Mouse (Mus musculus) ES-CJ7 (cell line): ENCODE measurements at regions not wholly inside any gene's neighbourhood (a gene's known extent, or its start where the extent isn't known, plus 50 kb on each side); places are given as distances from the start of the nearest gene placed in this dataset.
"Not testable (repeated sequence)": the region's sequence is repeated elsewhere in the genome, so short reads cannot be mapped to it uniquely, and the experiment has no call there.

Source experiments
- DNase-seq: peaks from one replicate; pipeline ENCODE4 v3.0.0; 2011; ENCODE audit warnings: low read depth, low spot score

DNA sequence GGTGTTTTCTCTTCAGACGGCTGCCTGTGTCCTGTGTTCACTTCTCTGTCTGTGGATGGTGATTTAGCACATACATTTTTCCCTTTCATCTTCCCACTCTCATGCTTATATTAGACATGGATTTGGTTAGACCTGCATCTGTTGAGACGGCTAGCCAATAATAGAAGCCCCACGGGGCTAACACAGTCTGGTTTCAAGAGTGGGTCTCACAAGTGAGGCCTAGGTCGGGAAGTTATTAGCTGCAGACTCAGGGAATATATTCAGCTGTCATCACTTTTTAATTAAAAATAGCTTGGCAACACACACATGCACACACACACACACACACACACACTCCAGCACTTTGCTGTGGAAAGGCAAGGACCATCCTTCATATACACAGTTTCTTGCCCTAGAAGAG is 287.7 kb upstream of the Ubash3b start:
- DNase-seq, result no peak

DNA sequence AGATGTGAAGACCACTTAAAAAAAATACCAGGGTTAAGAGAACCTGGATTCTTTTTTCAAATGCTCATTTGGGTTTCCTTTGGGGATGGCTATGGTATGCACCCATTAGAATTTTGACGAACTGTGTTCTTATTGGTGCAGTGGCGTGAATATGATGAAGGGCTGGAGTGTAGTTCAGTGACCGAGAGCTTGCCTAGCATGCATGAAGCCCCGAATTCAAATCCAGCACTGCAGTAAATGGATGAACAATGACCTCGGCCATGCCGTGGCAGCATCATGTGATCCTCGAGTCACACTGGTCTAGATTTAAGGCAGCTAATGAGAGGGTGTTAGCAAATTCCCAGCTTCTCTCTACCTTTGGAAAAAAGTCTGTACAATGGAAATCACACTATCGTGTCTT is 286.4 kb upstream of the Ubash3b start:
- no peak for DNase-seq

DNA sequence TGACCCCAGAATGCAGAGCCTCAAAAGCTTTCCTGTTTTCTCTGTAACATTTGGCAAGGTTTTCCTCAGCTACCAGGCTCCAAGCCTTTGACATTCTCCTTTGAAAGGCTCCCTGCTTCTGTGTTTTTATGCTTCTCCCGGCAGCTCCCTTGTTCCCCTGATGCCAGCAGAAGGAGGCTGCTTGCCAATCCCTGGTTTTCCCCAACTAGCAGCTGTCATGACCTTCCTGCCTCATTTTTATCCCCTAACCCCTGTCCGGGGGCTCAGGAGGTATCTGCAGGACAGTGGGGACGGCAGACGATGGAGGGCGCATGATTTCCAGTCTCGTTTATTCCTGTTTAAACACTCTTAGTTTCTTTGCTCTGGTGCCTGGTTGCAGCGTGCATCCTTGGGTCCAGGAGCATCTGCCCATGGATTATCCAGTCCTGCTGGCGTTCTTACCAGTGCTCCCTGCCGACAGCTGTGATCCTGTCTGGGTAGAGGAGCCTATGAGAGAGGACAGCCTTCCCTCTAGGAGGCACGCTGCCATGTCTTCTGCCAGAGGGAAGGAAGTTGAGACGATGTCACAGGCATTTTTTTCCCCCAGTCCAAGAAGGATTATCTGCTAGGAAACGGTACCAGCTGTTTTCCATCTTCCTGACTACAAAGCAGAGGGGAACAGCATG is 285.8 kb upstream of the Ubash3b start:
- no peak for DNase-seq

DNA sequence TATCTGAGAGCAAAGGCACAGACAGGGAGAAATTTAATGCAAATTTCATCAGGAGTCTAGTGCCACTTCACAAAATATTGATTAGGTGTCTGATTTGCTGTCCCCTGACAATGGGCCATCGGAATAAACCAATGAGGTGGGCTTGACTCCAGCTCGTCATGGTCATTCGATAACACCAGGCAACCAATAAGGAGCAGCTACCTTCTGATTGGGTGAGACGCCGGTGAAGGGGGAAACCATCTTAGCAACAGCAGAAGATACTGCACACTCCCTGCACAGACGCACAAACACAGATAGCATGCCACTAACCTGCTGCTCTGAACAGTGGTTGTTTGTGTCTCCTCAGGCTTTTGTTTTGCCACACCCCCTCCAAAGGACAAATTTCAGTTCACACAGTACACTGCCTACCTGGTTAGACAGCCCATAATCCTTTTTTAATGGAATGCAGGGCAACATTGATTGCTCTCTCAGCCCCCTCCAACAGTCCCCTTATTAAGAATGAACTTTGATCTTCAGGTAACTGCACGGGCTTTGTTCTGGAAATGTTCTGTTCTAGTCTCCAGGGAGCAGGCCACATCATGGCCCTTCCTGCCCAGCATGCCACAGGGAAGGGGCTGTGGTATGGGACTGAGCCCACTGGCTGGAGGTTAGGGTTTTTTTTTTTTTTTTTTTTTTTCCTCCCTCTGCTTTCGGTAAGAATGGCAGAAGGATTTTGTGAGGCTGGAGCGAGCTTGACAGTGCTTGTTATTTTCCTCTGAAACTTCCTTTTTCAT is 285.1 kb upstream of the Ubash3b start:
- no peak for DNase-seq

DNA sequence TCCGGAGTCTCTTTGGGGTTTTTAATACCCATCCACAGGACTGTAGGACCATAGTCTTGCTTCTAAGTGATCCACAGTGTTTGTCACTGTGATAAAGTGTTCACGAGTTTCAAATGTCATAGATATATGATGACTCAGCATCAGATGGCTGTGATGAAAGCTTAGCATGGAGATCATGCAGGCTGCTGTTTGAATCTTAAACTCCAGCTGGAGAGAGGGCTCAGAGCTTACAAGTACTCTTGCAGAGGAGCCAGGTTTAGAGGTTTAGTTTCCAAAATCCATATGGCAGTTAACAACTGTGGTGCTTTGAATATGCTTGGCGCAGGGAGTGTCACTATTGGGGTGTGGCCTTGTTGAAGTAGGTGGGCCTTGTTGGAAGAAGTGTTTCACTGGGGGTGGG is 280.9 kb upstream of the Ubash3b start:
- no peak for DNase-seq

DNA sequence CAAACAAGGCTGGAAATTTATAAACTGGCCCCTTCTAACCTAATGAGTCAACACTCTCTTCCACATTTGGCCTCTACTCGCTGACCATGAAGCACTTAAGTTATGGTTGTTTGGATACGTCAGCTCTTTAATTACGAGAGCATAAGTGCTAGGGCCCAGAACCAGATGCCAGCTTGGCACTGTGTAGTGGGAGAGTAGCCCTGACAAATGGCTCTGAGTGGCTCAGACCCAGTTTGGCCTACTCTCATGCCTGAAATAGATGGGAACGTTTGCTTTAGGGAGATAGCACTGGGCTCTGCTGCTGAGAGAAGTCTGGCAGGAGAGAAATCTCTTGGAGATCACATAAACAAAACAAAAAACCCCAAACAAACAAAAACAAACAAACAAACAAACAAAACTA is 278.5 kb upstream of the Ubash3b start:
- DNase-seq, result no peak

DNA sequence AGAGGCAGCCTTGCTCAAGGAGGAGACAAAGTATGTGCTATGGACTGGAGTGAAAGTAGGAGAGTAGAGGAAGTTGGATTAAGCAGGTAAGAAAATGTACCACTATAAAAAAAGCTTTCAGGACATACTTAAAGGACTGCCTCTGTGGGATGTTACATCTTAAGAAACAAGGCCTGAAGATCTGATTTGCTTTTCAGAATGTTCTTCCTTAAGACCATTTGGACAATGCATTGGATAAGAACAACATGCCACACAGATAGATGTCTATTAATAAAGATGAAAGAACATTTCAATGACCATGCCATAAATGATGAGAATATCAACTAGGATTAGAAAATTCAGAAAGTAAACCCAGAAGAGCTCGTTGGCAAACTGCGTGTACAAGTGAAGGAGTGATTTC is 276.6 kb upstream of the Ubash3b start:
- no peak for DNase-seq

DNA sequence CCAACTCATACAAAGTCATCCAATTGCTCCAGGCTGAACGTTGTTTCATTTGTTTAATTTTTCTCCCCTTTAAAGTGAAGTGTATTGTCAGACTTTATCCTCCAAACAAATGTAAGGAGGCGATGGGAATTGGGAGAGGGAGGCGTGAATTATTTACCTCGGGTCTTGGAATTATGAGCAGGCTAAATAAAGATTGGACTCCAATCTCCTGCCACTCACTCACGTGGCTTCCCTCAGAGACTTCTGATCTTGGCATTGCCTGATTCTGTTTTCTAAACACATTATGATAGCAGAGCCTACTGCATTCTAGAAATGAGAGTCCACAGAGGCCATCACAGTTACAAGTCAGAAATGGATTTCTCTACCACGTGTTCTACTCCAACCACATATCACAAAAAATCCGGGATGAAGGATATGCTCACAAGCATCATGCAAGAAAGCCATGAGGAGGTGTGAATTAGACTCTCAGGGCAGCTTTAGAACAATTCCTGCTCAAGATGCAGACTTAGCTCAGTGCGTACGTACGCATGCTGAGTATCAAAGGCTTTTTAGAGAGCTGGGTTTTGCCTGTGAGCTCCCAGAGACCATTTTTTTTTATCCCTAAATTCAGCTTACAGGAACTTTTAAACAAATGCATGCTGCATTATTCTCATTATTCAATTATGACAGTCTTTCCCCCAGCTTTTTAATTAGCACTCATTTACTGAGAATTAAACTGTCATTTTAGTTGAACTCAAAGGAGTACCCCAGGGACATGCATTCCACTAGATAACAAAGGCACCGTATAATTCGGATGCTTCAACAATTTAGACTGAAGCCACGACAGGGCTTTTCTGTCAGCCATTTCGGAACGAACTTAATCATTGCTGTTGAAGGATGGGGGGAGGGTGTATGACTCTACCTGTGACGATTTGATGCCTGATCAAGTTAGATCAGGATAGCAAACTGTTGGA is 269.2 kb upstream of the Ubash3b start:
- DNase-seq, result no peak

DNA sequence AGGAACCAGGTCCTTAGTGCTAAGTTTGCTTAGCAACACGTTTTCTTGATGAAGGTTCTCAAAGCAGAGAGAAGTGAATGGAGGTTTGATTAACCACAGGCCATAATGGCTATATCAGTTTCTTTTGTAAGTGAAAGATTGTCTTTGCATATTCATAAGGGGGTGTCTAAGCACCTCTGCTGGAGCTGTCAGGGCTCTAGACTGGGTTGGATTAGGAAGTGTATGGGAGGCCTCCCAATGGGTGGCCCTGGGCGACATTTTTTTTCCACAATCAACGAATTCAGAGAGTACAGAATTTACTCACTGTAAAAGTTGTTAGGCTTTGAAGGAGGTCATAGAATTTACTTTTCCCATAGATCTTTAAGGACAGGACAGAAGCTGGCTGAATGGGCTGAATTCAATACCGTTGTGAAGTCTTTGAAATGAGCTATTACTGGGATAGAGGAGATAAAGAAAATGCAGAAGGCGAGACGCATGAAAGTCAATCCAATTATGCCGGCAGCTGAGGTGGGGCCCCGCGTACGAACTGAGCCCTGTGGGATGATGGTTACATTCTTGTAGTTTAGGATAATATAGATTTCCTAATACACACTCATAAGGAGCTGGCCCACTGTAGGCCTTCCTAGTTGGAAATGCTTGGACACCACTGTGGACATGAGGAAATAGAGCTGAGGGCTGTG is 268.4 kb upstream of the Ubash3b start:
- DNase-seq, result no peak

DNA sequence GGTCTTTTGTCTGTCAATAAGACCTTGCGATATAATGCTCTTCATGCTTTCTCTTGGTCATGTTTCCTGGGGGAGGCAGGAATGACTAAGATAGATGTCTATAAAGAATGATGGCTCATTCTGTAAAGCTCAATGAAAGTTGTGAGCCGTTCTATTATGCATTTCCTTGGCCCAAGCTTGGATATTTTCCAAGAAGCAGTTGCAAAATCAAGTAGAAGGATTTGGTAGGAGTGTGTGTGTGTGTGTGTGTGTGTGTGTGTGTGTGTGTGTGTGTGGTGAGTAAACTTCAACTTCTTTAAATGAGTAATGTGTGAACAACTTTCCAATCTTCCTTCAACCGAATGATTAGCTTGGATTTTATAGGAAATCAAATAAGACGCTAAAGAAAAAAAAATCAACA is 267.7 kb upstream of the Ubash3b start:
- DNase-seq, result no peak

DNA sequence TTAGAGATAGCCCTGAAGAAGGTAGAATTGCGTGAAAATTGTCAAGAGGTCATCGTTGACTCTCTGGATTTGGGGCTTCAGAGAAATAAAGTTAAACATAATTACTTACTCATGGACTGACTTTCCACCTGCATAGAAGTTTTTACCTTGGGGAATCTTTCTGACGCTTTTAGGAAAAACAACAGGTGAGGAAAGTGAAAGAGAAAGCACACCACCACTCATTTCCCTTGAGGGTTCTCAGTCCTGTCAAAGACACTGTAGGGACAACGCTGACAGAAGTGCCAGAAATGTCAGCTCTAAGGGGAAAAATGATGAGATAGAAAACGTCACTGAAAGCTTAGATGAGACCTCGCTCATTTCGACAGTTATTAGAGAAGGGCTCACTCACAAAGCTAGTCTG is 265.2 kb upstream of the Ubash3b start:
- DNase-seq, result no peak

DNA sequence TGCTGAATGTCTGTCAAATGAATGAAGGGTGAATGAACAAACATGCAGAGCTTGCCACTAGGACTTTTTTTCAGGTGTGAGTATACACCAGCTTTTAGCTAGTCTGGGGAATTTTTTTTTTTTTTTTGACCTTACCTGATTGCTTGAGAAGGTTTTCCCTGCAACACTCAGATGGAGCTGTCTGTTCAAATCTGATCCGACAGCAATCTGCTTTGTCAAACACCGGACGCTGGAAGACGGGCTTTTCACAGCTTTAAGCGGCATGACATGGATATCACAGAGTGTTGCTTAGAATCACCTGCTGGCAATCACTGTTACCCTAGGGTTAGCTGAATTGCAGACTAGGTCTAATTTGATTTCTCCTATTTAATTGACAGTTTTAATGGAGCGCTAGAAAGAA is 263.7 kb upstream of the Ubash3b start:
- DNase-seq, result no peak

DNA sequence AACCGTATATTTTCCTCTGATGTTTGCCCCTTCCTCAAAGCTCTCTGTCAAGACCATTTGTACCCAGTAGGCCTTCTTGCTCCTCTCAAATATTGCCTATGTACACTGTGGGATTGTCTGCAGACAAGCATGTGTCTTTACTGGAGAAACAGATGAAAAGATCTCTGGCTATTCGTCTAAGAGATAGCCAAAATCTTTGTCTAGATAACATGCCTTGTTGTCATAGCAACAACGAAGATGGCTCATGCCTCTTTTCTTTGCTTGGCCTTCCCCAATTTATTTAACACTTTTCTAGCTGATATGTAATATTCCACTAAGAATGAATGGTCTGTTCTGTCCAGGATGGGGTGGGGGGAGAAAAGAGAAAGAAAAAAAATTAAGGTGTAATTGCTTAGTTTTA is 252.3 kb upstream of the Ubash3b start:
- DNase-seq, result no peak

DNA sequence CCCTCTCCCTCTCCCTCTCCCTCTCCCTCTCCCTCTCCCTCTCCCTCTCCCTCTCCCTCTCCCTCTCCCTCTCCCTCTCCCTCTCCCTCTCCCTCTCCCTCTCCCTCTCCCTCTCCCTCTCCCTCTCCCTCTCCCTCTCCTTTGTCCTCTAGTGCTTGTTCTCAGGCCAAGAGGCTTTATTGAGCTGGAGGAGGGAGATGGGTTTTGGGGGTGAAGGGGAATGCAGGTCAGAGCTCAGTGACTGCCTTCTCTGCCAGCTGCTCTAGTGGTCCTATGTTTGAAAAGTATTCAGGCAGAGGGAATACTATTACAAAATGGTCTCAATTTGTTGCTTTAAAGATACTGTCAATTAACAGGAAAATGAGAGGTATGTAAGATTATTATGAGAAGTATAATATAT is 251.6 kb upstream of the Ubash3b start:
- not testable (repeated sequence) for DNase-seq

DNA sequence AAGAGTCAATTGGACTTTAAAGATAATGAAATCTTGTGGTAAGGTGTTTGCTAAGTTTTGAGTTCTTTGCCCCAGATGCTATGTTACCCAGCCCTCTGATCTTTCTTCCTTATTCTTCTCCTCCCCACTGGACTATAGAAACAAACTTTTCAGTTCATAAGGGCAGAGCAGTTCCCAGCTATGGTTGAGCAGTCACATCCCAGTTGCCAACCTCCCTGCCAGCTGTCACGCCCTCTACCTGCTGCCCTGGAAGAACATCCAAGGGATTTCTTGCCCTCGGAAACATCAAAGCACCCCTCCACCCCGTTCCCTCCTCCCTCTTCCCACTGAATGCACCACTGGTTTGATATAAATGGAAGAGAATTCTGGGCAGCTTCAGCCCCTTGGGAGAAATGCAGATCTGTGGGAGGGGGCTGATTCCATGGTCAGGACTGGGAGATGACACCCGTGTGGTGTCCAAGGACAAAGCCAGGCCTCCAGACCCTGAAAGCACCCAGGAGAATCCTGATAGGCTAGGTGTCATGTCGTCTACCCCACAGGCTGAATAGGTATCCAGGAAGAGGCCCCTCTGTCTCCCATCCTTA is 250.8 kb upstream of the Ubash3b start:
- no peak for DNase-seq

DNA sequence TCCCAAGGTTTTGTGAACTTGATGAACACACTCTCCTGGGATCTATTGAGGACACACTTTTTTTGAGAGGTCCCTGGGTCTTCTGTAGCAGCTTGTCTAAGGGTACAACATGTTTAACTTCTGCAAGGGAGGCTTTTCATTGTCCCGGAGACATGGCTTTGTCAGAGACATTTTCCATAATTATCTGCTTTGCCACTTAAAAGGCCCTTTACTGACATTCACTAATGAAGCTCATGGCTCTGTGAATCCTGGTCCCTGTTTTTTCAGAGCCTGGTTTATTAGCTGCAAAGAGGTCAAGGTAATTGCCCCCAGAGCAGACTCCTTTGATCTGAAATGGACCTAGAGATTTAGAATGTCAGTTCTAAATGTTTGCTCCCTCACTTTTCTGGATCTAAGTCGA is 246.8 kb upstream of the Ubash3b start:
- no peak for DNase-seq

DNA sequence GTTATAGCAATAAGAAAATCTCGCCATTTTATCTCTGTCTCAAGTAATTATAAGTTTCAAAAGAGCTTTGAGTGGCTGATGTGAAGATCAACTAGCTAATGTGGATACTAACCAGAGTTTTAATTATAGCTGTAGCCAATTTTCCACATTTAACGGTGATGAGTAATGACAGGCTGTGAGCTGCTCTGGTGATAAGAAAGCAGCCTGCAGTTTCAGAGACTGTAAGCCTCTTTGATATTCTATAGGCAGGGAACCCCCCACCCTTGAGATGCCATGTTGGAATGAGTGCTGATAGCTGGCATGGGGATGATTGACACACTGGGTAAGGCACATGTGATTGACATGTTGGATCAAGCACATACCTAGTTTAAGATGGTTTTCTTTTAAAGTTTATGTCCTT is 245.6 kb upstream of the Ubash3b start:
- no peak for DNase-seq

DNA sequence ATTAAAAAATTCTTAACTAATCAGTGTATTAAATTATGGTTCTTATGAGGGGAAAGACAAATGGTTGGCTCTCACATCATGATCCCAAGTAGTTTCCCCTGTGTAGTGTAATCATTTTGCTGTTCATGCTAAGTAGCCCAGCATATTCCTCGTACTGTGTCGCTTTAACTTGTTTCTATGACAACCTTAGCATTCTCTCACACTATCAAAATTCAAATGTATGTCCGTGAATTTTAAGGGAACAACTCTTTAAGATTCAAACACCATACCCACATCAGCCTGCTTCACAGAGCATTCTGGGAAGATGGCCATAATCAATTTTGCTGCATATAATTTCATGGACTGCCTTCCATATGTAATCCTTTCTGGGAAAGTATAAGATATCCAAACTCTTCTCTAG is 241.4 kb upstream of the Ubash3b start:
- no peak for DNase-seq

DNA sequence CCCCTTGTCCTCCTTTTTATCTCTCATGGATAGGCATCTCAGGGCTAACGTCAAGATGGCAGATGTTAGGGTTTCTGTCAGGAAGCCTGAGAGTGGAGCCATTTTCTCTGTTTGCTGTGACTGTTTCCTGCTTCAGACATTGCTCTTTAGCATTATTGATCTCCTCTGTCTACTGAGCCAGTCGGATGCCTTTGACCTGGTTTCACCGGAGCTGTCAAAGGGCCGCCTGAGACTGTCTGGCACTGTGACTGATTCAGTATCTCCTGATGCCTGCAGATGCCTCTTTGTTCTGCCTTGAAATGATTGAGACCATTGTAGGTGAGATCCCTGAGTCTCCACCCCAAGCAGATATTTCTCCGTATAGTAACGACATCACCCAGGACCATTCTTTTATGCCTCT is 239.5 kb upstream of the Ubash3b start:
- no peak for DNase-seq

DNA sequence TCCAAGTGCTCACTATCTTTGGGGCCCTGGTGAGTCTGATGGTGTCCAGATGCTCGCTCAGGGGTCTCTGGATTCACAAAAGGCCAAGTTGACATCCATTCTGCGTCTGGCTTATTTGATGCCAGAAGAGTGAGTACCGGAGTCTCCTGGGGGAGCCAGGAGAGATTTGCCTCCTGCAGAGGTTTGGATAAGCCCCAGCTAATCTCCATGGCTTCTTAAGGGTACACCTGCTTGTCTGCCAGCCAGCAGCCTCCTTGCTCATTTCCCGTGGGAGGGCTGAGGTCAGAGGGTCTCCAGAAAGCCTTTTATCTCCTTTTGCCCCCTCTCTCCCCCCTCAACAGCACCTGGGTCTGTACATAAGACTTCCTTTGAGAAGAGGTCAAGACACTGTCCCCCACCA is 234.0 kb upstream of the Ubash3b start:
- DNase-seq, result no peak

DNA sequence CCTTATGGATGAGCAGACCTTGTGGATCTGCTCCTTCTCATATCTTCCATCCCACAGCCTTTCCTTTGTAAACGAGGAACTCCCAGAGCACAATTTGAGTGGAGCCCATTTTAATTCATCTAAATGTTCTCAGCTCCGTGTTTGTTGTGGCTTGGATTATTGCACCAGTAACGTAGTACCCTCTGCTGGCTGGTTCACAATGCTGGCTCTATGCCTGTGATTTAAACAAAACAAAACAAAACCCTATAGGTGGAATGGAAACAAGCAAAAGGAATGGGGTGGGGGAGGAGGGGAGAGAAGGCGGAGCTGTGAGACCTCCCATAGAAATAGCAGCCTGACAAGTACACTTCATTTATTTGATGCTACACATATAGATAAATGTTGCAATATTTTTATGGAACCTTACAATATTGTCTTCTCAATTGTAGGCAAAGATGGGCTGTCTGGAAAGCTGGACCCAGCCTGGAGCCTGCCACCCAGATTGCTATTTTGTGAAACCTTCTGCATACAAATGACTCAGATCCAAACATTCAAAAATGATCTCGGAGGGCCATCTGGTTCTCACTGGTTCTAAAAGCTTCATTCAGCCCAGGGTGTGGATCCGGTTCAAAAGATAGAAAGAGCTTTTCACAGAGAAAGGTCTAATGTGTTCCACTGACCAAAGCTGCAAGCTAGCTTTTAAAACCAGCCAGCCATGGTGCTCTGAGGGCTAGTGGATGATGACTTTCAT is 230.3 kb upstream of the Ubash3b start:
- DNase-seq, result no peak
